Mouse (Mus musculus) embryonic fibroblast, embryonic 13.5 days (primary cell): ENCODE measurements at regions not wholly inside any gene's neighbourhood (a gene's known extent, or its start where the extent isn't known, plus 50 kb on each side); places are given as distances from the start of the nearest gene placed in this dataset.
A peak's percentile ranks its signal among the peaks of the same experiment; 100 is the strongest.

Experiments used
- H3K27ac ChIP-seq: 2 replicates; pipeline ENCODE4 v1.5.1; 2012; ENCODE audit warnings: low read length, control low read depth, inconsistent platforms; ENCODE audit not compliant: insufficient read depth
- H3K4me1 ChIP-seq: 2 replicates; pipeline ENCODE4 v1.6.1; 2011; ENCODE audit warnings: low read length; ENCODE audit not compliant: control insufficient read depth, insufficient read depth
- H3K4me3 ChIP-seq: 2 replicates; pipeline ENCODE4 v1.5.1; 2011; ENCODE audit warnings: mild to moderate bottlenecking, control low read depth, low read length; ENCODE audit not compliant: insufficient read depth
- CTCF ChIP-seq: IDR thresholded peaks from 2 replicates; pipeline ENCODE4 v1.5.1; 2011; ENCODE audit warnings: mild to moderate bottlenecking, control low read depth, low read length, moderate library complexity, borderline replicate concordance; ENCODE audit not compliant: insufficient read depth
- POLR2A ChIP-seq: IDR thresholded peaks from 2 replicates; pipeline ENCODE4 v1.6.1; 2011; ENCODE audit warnings: low read depth, mild to moderate bottlenecking, control low read depth, low read length, moderate library complexity

GRCm38 (mm10) chr8:44094818-44095217 is 385.0 kb upstream of the Adam34 start:
- TF ChIP-seq POLR2A (no peak; the same call in 1 of the 2 replicates), CTCF (no peak)
- Histone ChIP-seq H3K4me3 (no peak overlapping the region), H3K4me1 (peaks cover 13% of the 10 kb centered on the region), H3K27ac (peak overlapping the region; percentile 99)

GRCm38 (mm10) chr8:44093491-44093890 is 383.6 kb upstream of the Adam34 start:
- Histone ChIP-seq H3K4me1 (peaks cover 13% of the 10 kb centered on the region), H3K4me3 (no peak overlapping the region), H3K27ac (peak overlapping the region; percentile 99)
- TF ChIP-seq CTCF, result no peak
- TF ChIP-seq POLR2A, result 0 out of 2 replicates have a peak, but pooled peaks have one; percentile 13

- Histone ChIP-seq H3K4me3 (no peak overlapping the region), H3K4me1 (no peaks in the 10 kb centered on the region), H3K27ac (no peak overlapping the region)
- no peak for TF ChIP-seq POLR2A
- TF ChIP-seq CTCF, result no peak
Observed at GRCm38 (mm10) chr8:44082057-44082456, 372.2 kb upstream of the Adam34 start.

- H3K4me3 ChIP-seq, result no peak overlapping the region
- H3K4me1 ChIP-seq, result no peaks in the 10 kb centered on the region
- H3K27ac ChIP-seq, result no peak overlapping the region
- no peak for TF ChIP-seq POLR2A
- no peak for TF ChIP-seq CTCF
Observed at GRCm38 (mm10) chr8:44058846-44059245, 349.0 kb upstream of the Adam34 start.

- TF ChIP-seq POLR2A, result no peak
- no peak for TF ChIP-seq CTCF
- H3K4me3 ChIP-seq, result no peak overlapping the region
- H3K4me1 ChIP-seq, result no peaks in the 10 kb centered on the region
- no peak overlapping the region for H3K27ac ChIP-seq
Observed at GRCm38 (mm10) chr8:44042572-44043355, 332.9 kb upstream of the Adam34 start.

- H3K4me3 ChIP-seq, result no peak overlapping the region
- H3K27ac ChIP-seq, result no peak overlapping the region
- no peaks in the 10 kb centered on the region for H3K4me1 ChIP-seq
- TF ChIP-seq CTCF, result no peak
- no peak for TF ChIP-seq POLR2A
Observed at GRCm38 (mm10) chr8:44034211-44034610, 324.4 kb upstream of the Adam34 start.

- no peaks in the 10 kb centered on the region for H3K4me1 ChIP-seq
- H3K27ac ChIP-seq, result no peak overlapping the region
- no peak for TF ChIP-seq CTCF
- TF ChIP-seq POLR2A, result no peak
- H3K4me3 ChIP-seq, result no peak overlapping the region
Observed at GRCm38 (mm10) chr8:44031376-44031775, 321.5 kb upstream of the Adam34 start.

- no peak overlapping the region for H3K27ac ChIP-seq
Observed at GRCm38 (mm10) chr8:44030972-44031371, 321.1 kb upstream of the Adam34 start.

GRCm38 (mm10) chr8:44027738-44028137 is 317.9 kb upstream of the Adam34 start:
- H3K4me3 ChIP-seq, result no peak overlapping the region
- no peak overlapping the region for H3K27ac ChIP-seq
- TF ChIP-seq POLR2A, result no peak
- H3K4me1 ChIP-seq, result no peaks in the 10 kb centered on the region

More at GRCm38 (mm10) chr8:44030972-44031371, 321.1 kb upstream of the Adam34 start:
- TF ChIP-seq CTCF (no peak), POLR2A (no peak)
- Histone ChIP-seq H3K4me3 (no peak overlapping the region), H3K4me1 (no peaks in the 10 kb centered on the region)

- no peak for TF ChIP-seq POLR2A
- 0 out of 2 replicates have a peak, but pooled peaks have one; percentile 29 for TF ChIP-seq CTCF
- H3K4me1 ChIP-seq, result 0 out of 2 replicates have a peak, but pooled peaks cover 4% of the 10 kb centered on the region
- no peak overlapping the region for H3K4me3 ChIP-seq
- H3K27ac ChIP-seq, result no peak overlapping the region
Observed at GRCm38 (mm10) chr8:44025926-44026325, 316.1 kb upstream of the Adam34 start.
